Mouse (Mus musculus) gastrocnemius, adult 2 months (tissue): ENCODE results near the gene Ptpre. TPM values are rescaled to one million over a fixed set of nuclear protein-coding genes. Genes with fewer than 3 reads are reported as not detected.
A peak's percentile ranks its signal among the peaks of the same experiment; 100 is the strongest.

Experiments used
- DNase-seq: peaks from one replicate; pipeline ENCODE4 v3.0.0; 2022
- H3K27ac ChIP-seq: fragments of 200-600 bp; 2 replicates; pipeline ENCODE4 v1.8.1; 2022; ENCODE audit warnings: mild to moderate bottlenecking
- H3K4me3 ChIP-seq: fragments of 200-600 bp; 2 replicates; pipeline ENCODE4 v1.8.1; 2022; ENCODE audit warnings: mild to moderate bottlenecking, moderate library complexity
- CTCF ChIP-seq: fragments of 200-600 bp; IDR thresholded peaks from 2 replicates; pipeline ENCODE4 v1.8.1; 2022; ENCODE audit warnings: antibody characterized with exemption, mild to moderate bottlenecking, moderate library complexity
- intact Hi-C: fragments of 180-260 bp; cut with DNase I; formaldehyde crosslinking; loops from one replicate; pipeline ENCODE4 v1.15.1; 2025
- total RNA-seq, 2 experiments: library from RNA; stranded (reverse); gene quantifications; 2 replicates each; pipeline ENCODE4 v1.2.3; 2021

The Ptpre gene
- total RNA-seq, 2 experiments from 2014 or later = 1.2 to 1.6 TPM

DNA sequence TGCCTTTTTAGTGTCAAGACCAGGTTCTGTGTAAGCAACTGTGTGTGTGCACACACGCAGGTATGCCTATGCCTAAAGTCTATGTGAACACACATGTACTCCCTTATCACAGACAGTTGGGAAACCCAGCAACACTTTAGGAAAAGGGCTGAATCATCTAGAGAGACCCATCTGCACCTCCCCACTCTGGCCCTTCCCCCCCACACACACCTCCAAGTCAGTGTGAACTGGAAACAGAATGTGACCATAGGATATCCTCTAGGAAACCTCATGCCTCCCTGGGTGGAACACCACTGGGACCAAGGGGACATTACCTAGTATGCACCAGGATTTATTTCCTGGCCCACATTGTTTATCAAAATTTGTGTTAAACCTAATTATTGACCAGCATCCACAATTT, 112.0 kb downstream of the Ptpre start:
- no peak overlapping the region for H3K4me3 ChIP-seq
- no peak for DNase-seq
- intact Hi-C loops = no loop called here
- H3K27ac ChIP-seq = peak overlapping the region; percentile 54; the same call in 1 of the 2 replicates
- TF ChIP-seq CTCF = no peak

DNA sequence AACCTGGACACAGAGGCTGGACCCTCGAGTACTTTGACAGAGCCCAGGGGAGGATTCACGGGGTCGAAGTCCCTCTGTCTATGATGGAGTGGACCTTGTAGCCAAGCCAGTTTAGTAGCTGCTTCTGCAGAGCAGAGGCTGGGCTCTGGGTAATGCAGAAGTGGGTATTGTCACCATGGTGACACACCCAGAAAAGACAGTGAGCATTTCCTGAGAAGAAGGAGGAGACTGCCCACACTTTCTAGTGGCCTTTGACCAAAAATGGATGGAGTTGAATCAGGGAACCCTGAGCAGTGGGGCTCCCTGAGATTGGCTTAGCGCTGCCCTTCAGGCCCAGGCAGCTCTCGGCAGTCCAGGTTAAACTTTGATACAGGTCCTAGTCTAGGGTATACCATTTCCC, 112.8 kb downstream of the Ptpre start:
- TF ChIP-seq CTCF = no peak
- no peak for DNase-seq
- intact Hi-C loops = no loop called here

DNA sequence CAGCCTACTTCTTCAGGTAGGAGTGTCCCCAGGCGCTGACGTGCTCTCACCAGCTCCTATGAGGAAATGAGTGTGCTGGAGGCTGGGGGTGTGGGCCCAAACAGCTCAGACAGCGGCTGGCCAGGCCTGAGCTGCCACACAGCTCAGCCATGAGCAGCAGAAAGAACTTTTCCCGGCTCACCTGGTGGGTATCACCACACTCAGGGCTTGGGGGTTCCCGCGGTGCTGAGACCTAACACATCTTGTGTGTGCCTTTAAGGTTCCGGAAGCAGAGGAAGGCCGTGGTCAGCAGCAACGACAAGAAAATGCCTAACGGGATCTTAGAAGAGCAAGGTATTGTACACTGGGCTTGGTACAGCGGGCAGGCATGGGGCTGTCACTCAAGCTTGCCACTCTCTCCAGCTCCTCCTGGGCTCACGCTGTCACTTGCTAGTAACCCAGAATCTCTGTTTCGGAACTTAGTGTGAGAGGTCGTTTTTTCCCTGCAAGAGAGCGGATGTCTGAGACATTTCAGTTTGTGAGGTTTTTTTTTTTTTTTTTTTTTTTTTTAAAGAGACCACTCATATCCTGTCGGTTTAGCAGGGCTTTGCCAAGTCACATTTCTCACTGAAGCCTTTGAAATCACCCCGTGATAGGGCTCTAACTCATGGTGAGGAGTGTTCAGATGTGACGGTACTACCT, 114.7 kb downstream of the Ptpre start:
- intact Hi-C loops = no loop called here
- H3K4me3 ChIP-seq = peak overlapping the region; percentile 66
- peak overlapping the region; percentile 75 for H3K27ac ChIP-seq
- no peak for TF ChIP-seq CTCF
- peak; percentile 34 for DNase-seq

More for the DNA sequence above, 112.8 kb downstream of the Ptpre start:
- H3K27ac ChIP-seq = peak overlapping the region; percentile 24; the same call in 1 of the 2 replicates
- no peak overlapping the region for H3K4me3 ChIP-seq

DNA sequence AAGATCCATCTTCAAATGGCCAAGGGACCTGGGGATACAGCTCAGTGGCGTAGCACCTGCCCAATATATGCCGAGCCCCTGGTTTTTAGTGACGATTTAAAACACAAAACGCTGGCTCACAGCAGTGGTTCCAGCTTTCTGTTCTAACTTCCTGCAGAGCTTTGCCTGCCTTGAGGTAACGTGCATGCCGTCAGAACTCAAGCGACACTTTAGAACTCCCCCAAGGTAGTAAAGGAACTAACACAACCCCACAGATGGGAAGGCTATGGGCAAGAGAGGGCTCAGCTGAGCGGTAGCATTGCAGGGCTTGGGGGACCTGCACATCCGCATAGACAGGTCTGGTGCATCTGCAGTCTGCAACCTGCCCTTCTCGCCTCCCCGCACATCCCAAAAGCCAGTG, 115.5 kb downstream of the Ptpre start:
- intact Hi-C loops = no loop called here
- peak overlapping the region; percentile 75 for H3K27ac ChIP-seq

GRCm38 (mm10) chr7:135653601-135654000, 116.3 kb downstream of the Ptpre start:
- TF ChIP-seq CTCF = no peak
- no peak overlapping the region for H3K4me3 ChIP-seq
- intact Hi-C loops = no loop called here
- DNase-seq = no peak
- no peak overlapping the region for H3K27ac ChIP-seq

More for the DNA sequence above, 115.5 kb downstream of the Ptpre start:
- TF ChIP-seq CTCF = no peak
- DNase-seq = no peak
- H3K4me3 ChIP-seq = peak overlapping the region; percentile 66

DNA sequence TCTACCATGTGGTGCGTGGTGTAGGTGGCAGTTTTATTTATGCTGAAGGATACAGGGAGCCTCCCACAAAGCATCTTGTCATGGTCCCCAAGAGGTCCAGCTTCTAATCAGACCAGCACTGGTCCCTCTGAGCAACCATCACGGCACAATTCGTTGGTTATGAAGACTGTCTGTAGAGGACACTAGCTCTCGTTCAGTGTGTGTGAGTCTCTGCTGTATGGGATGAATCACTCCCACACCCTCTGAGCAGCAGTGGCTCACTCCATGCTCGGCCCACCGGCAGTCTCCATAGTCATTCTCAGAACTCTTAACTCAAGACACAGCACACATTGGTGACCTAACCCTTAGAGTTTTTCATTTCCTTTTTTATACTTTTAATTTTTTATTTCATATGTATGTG, 117.0 kb downstream of the Ptpre start:
- Histone ChIP-seq H3K4me3 (no peak overlapping the region), H3K27ac (no peak overlapping the region)
- TF ChIP-seq CTCF = no peak
- intact Hi-C loops = no loop called here
- no peak for DNase-seq

GRCm38 (mm10) chr7:135655113-135655512, 117.8 kb downstream of the Ptpre start:
- intact Hi-C loops = no loop called here
- DNase-seq = no peak
- Histone ChIP-seq H3K4me3 (no peak overlapping the region), H3K27ac (no peak overlapping the region)
- TF ChIP-seq CTCF = no peak

GRCm38 (mm10) chr7:135658150-135658549, 120.9 kb downstream of the Ptpre start:
- no peak for DNase-seq
- intact Hi-C loops = no loop called here
- TF ChIP-seq CTCF = no peak
- Histone ChIP-seq H3K27ac (no peak overlapping the region), H3K4me3 (no peak overlapping the region)

GRCm38 (mm10) chr7:135659314-135659935, 122.1 kb downstream of the Ptpre start:
- no peak for TF ChIP-seq CTCF
- H3K4me3 ChIP-seq = no peak overlapping the region
- no peak for DNase-seq
- H3K27ac ChIP-seq = no peak overlapping the region
- intact Hi-C loops = no loop called here

GRCm38 (mm10) chr7:135660314-135660713, 123.0 kb downstream of the Ptpre start:
- no peak for TF ChIP-seq CTCF
- DNase-seq = no peak
- no peak overlapping the region for H3K4me3 ChIP-seq
- intact Hi-C loops = no loop called here
- H3K27ac ChIP-seq = no peak overlapping the region

- DNase-seq = no peak
- no peak for TF ChIP-seq CTCF
- Histone ChIP-seq H3K27ac (no peak overlapping the region), H3K4me3 (no peak overlapping the region)
- intact Hi-C loops = no loop called here
Observed at GRCm38 (mm10) chr7:135664211-135664610, 126.9 kb downstream of the Ptpre start.

DNA sequence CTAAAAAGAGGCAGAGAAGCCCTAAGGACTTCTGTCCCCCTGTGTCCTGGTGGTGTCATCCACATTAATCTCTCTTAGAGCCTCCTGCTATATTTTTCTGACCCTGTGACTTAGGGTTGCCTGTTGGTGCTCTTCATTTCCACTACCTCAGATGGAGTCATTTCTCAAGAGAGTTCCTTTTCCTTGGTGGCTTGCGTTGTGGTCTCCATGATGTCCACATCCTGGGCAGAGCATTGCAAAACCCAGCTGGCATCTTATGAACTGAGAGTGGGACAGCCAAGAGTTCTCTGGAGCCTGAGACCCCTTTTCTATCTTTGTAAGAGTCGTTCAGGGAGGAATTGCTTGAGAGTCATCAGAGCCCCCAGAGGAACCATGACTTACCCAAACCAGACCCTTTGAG, 129.0 kb downstream of the Ptpre start:
- Histone ChIP-seq H3K27ac (no peak overlapping the region), H3K4me3 (no peak overlapping the region)
- TF ChIP-seq CTCF = no peak
- DNase-seq = no peak
- intact Hi-C loops = no loop called here

- peak; percentile 51 for DNase-seq
- Histone ChIP-seq H3K4me3 (no peak overlapping the region), H3K27ac (no peak overlapping the region)
- peak; percentile 72 for TF ChIP-seq CTCF
- intact Hi-C loops = no loop called here
Observed at GRCm38 (mm10) chr7:135668852-135669739, 131.8 kb downstream of the Ptpre start.
